Mouse (Mus musculus): ENCODE data around the gene Xpo4. TPM values are rescaled to one million over a fixed set of nuclear protein-coding genes. Genes with fewer than 3 reads are reported as not detected.

The Xpo4 gene
- total RNA-seq, 1 experiment: 42.2 TPM

GRCm38 (mm10) chr14:57532577-57532976 lies 132.7 kb downstream of the Xpo4 start:
- no peak for TF ChIP-seq ZNF384 (IDR thresholded peaks at IDR 0.05; ENCODE audit: low read depth, low read length)
- TF ChIP-seq ZC3H11A (IDR thresholded peaks at IDR 0.05; ENCODE audit: borderline replicate concordance, low read depth, low read length): no peak
- no peak for TF ChIP-seq CHD2 (IDR thresholded peaks at IDR 0.05; ENCODE audit: low read depth, low read length)
- TF ChIP-seq MAFK (IDR thresholded peaks at IDR 0.05; ENCODE audit: insufficient read depth, low read depth, low read length): no peak
- TF ChIP-seq HCFC1 (IDR thresholded peaks at IDR 0.05; ENCODE audit: borderline replicate concordance, insufficient read depth, low read length): no peak
- no peak overlapping the region for H3K4me3 ChIP-seq (ENCODE audit: insufficient read depth in 1 of 2, low read depth in 1 of 2, low read length in 2 of 2, poor library complexity in 1 of 2, severe bottlenecking in 1 of 2)
- no peak overlapping the region for H3K27ac ChIP-seq (ENCODE audit: insufficient read depth, low read depth, low read length, poor library complexity, severe bottlenecking)
- in situ Hi-C loops (cut with MboI; ENCODE audit: low sequenced_read_pairs in 2 of 2, unreplicated experiment in 2 of 2): no loop called here
- H3K36me3 ChIP-seq (ENCODE audit: control insufficient read depth, insufficient read depth, low read length, poor library complexity, severe bottlenecking): no peaks in the 10 kb centered on the region
- no peaks in the 10 kb centered on the region for H3K9me3 ChIP-seq (ENCODE audit: control insufficient read depth, insufficient read depth, low read depth, low read length)
- H3K9ac ChIP-seq (ENCODE audit: insufficient read depth, low read depth, low read length, poor library complexity, severe bottlenecking): no peak overlapping the region
- H3K4me1 ChIP-seq (ENCODE audit: control insufficient read depth in 2 of 2, insufficient read depth in 2 of 2, low read length in 2 of 2, poor library complexity in 1 of 2): peaks cover 8 to 53% of the 10 kb centered on the region in 2 experiments; a peak in 3 of 4 replicates
- no peak for DNase-seq (ENCODE audit: low read depth, low spot score)

DNA sequence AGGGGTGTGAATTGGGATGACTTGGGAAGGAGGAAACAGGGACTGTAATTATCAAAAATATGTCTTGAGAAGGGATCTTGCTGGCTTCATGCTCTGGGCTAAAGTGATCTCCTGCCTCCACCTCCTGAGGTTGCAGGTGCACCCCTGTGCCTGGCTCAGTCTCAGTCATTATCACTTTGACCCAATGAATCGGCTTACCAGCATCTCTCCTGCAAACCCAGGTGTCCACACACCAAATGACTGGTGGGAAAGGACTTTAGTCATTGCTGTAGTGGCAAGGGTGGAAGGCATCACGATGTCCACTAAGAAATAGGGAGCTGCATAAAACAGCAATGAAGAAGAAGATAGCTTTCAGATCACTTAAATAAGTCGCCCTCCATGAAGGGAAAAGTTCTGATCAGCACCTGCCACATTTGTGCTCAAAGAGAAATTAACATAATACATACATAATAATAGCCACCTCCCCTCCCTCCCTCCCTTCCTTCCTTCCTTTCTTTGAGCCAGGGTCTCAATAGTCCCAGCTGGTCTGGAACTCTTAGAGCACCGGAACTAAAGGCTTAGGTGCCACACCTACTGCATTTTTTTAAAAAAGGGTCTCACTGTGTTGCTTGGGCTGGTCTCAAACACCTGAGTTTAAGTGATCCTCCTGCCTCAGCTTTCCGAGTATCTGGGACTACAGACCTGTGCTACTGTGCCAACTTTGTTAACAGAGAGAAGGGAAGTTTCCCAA lies 135.3 kb downstream of the Xpo4 start:
- in situ Hi-C loops (cut with MboI; ENCODE audit: low sequenced_read_pairs in 2 of 2, unreplicated experiment in 2 of 2): no loop called here
- Histone ChIP-seq H3K36me3 (ENCODE audit: control insufficient read depth, insufficient read depth, low read length, poor library complexity, severe bottlenecking) (no peaks in the 10 kb centered on the region), H3K9ac (ENCODE audit: insufficient read depth, low read depth, low read length, poor library complexity, severe bottlenecking) (peak overlapping the region; percentile 74; the same call in 1 of the 2 replicates), H3K4me1 (ENCODE audit: control insufficient read depth in 2 of 2, insufficient read depth in 2 of 2, low read length in 2 of 2, poor library complexity in 1 of 2) (peaks cover 5 to 48% of the 10 kb centered on the region in 2 experiments), H3K4me3 (ENCODE audit: insufficient read depth in 1 of 2, low read depth in 1 of 2, low read length in 2 of 2, poor library complexity in 1 of 2, severe bottlenecking in 1 of 2) (peak overlapping the region; percentile 5 to 27; a peak in 3 of 4 replicates), H3K9me3 (ENCODE audit: control insufficient read depth, insufficient read depth, low read depth, low read length) (no peaks in the 10 kb centered on the region), H3K27ac (ENCODE audit: insufficient read depth, low read depth, low read length, poor library complexity, severe bottlenecking) (peak overlapping the region; percentile 97)
- TF ChIP-seq HCFC1 (IDR thresholded peaks at IDR 0.05; ENCODE audit: borderline replicate concordance, insufficient read depth, low read length): no peak
- peak; percentile 92 for TF ChIP-seq ZNF384 (IDR thresholded peaks at IDR 0.05; ENCODE audit: low read depth, low read length)
- no peak for DNase-seq (ENCODE audit: low read depth, low spot score)

GRCm38 (mm10) chr14:57529086-57529785 lies 136.0 kb downstream of the Xpo4 start:
- Histone ChIP-seq H3K4me1 (ENCODE audit: control insufficient read depth in 2 of 2, insufficient read depth in 2 of 2, low read length in 2 of 2, poor library complexity in 1 of 2) (peaks cover 5 to 41% of the 10 kb centered on the region in 2 experiments), H3K9me3 (ENCODE audit: control insufficient read depth, insufficient read depth, low read depth, low read length) (no peaks in the 10 kb centered on the region), H3K4me3 (ENCODE audit: insufficient read depth in 1 of 2, low read depth in 1 of 2, low read length in 2 of 2, poor library complexity in 1 of 2, severe bottlenecking in 1 of 2) (peak overlapping the region; percentile 5 to 26; a peak in 3 of 4 replicates), H3K36me3 (ENCODE audit: control insufficient read depth, insufficient read depth, low read length, poor library complexity, severe bottlenecking) (no peaks in the 10 kb centered on the region), H3K9ac (ENCODE audit: insufficient read depth, low read depth, low read length, poor library complexity, severe bottlenecking) (peak overlapping the region; percentile 63; the same call in 1 of the 2 replicates), H3K27ac (ENCODE audit: insufficient read depth, low read depth, low read length, poor library complexity, severe bottlenecking) (peak overlapping the region; percentile 93)
- in situ Hi-C loops (cut with MboI; ENCODE audit: low sequenced_read_pairs in 2 of 2, unreplicated experiment in 2 of 2): no loop called here
- DNase-seq (ENCODE audit: low read depth, low spot score): no peak
- TF ChIP-seq ZC3H11A (IDR thresholded peaks at IDR 0.05; ENCODE audit: borderline replicate concordance, low read depth, low read length) (no peak), HCFC1 (IDR thresholded peaks at IDR 0.05; ENCODE audit: borderline replicate concordance, insufficient read depth, low read length) (no peak), ZNF384 (IDR thresholded peaks at IDR 0.05; ENCODE audit: low read depth, low read length) (no peak), MAFK (IDR thresholded peaks at IDR 0.05; ENCODE audit: insufficient read depth, low read depth, low read length) (no peak), CHD2 (IDR thresholded peaks at IDR 0.05; ENCODE audit: low read depth, low read length) (no peak)

GRCm38 (mm10) chr14:57527598-57527997 lies 137.6 kb downstream of the Xpo4 start:
- Histone ChIP-seq H3K36me3 (ENCODE audit: control insufficient read depth, insufficient read depth, low read length, poor library complexity, severe bottlenecking) (peaks cover 6% of the 10 kb centered on the region; the same call in 1 of the 2 replicates), H3K4me3 (ENCODE audit: insufficient read depth in 1 of 2, low read depth in 1 of 2, low read length in 2 of 2, poor library complexity in 1 of 2, severe bottlenecking in 1 of 2) (no peak overlapping the region), H3K9me3 (ENCODE audit: control insufficient read depth, insufficient read depth, low read depth, low read length) (no peaks in the 10 kb centered on the region), H3K4me1 (ENCODE audit: control insufficient read depth in 2 of 2, insufficient read depth in 2 of 2, low read length in 2 of 2, poor library complexity in 1 of 2) (peaks cover 5 to 39% of the 10 kb centered on the region in 2 experiments), H3K9ac (ENCODE audit: insufficient read depth, low read depth, low read length, poor library complexity, severe bottlenecking) (no peak overlapping the region), H3K27ac (ENCODE audit: insufficient read depth, low read depth, low read length, poor library complexity, severe bottlenecking) (peak overlapping the region; percentile 16; the same call in 1 of the 2 replicates)
- TF ChIP-seq ZNF384 (IDR thresholded peaks at IDR 0.05; ENCODE audit: low read depth, low read length): no peak
- TF ChIP-seq MAFK (IDR thresholded peaks at IDR 0.05; ENCODE audit: insufficient read depth, low read depth, low read length): no peak
- TF ChIP-seq HCFC1 (IDR thresholded peaks at IDR 0.05; ENCODE audit: borderline replicate concordance, insufficient read depth, low read length): no peak
- TF ChIP-seq ZC3H11A (IDR thresholded peaks at IDR 0.05; ENCODE audit: borderline replicate concordance, low read depth, low read length): no peak
- TF ChIP-seq CHD2 (IDR thresholded peaks at IDR 0.05; ENCODE audit: low read depth, low read length): no peak
- in situ Hi-C loops (cut with MboI; ENCODE audit: low sequenced_read_pairs in 2 of 2, unreplicated experiment in 2 of 2): no loop called here
- no peak for DNase-seq (ENCODE audit: low read depth, low spot score)

Other genes starting within 250 kb of the Xpo4 start
- gene Ift88, start 241.4 kb downstream of the Xpo4 start, total RNA-seq (2012; rRNA removed): 3.6 and 11.0 TPM in 2 replicates
- 2.6 and 5.3 TPM in 2 replicates for gene Il17d, start 140.7 kb downstream of the Xpo4 start, total RNA-seq (2012; rRNA removed)
- gene Eef1akmt1, start 93.8 kb downstream of the Xpo4 start, total RNA-seq (2012; rRNA removed): 29.2 and 38.6 TPM in 2 replicates
- gene Gm49361, start 80.7 kb upstream of the Xpo4 start, total RNA-seq (2012; rRNA removed): not detected in 2 replicates
- gene Lats2, start 93.0 kb upstream of the Xpo4 start, total RNA-seq (2012; rRNA removed): 6.1 and 9.1 TPM in 2 replicates
- gene Sap18, start 132.8 kb upstream of the Xpo4 start, total RNA-seq (2012; rRNA removed): 117 and 169 TPM in 2 replicates
- gene Ska3, start 160.8 kb upstream of the Xpo4 start, total RNA-seq (2012; rRNA removed): 19.1 and 26.4 TPM in 2 replicates
- gene Mrpl57, start 160.8 kb upstream of the Xpo4 start, total RNA-seq (2012; rRNA removed): 67.8 and 149 TPM in 2 replicates
- 22.7 and 35.1 TPM in 2 replicates for gene Zdhhc20, start 224.8 kb upstream of the Xpo4 start, total RNA-seq (2012; rRNA removed)

All from ES-E14 (cell line).